Mouse (Mus musculus): ENCODE results near the gene Slc10a7.
"Not testable (repeated sequence)": the region's sequence is repeated elsewhere in the genome, so short reads cannot be mapped to it uniquely, and the experiment has no call there.

The Slc10a7 gene

GRCm38 (mm10) chr8:78509273-78510031 lies at the start of gene Slc10a7:
TSS of gene Slc10a7 (plus strand) at chr8:78509346.
- peak; percentile 79 to 85 for DNase-seq

- DNase-seq = peak; percentile 1 to 2
Measured at GRCm38 (mm10) chr8:78463941-78464340, 45.2 kb upstream of the Slc10a7 start.

GRCm38 (mm10) chr8:78467889-78468288 lies 41.3 kb upstream of the Slc10a7 start:
- DNase-seq = no peak

- DNase-seq = no peak
Measured at GRCm38 (mm10) chr8:78477051-78477829, 31.9 kb upstream of the Slc10a7 start.

- no peak for DNase-seq
Measured at GRCm38 (mm10) chr8:78489733-78490132, 19.4 kb upstream of the Slc10a7 start.

- DNase-seq = no peak
Measured at GRCm38 (mm10) chr8:78493031-78493430, 16.1 kb upstream of the Slc10a7 start.

- not testable (repeated sequence) for DNase-seq
Measured at GRCm38 (mm10) chr8:78496273-78496672, 12.9 kb upstream of the Slc10a7 start.

- no peak for DNase-seq
Measured at GRCm38 (mm10) chr8:78502706-78503105, 6.4 kb upstream of the Slc10a7 start.

GRCm38 (mm10) chr8:78507979-78508718 lies 997 bp upstream of the Slc10a7 start:
- DNase-seq = peak; percentile 51 to 52

GRCm38 (mm10) chr8:78508719-78509272 lies 350 bp upstream of the Slc10a7 start, which contains the start of gene Rbmxl1:
TSS of gene Rbmxl1 (minus strand) at chr8:78508898.
- DNase-seq = peak; percentile 87 to 88

- peak in 1 of 2 experiments; percentile 12 for DNase-seq
Measured at GRCm38 (mm10) chr8:78510094-78510493, 948 bp downstream of the Slc10a7 start.

GRCm38 (mm10) chr8:78510926-78511325 lies 1.8 kb downstream of the Slc10a7 start:
- DNase-seq = no peak

GRCm38 (mm10) chr8:78513106-78513505 lies 4.0 kb downstream of the Slc10a7 start:
- DNase-seq = no peak

GRCm38 (mm10) chr8:78514706-78515105 lies 5.6 kb downstream of the Slc10a7 start:
- DNase-seq = no peak

GRCm38 (mm10) chr8:78515132-78515531 lies 6.0 kb downstream of the Slc10a7 start:
- no peak for DNase-seq

GRCm38 (mm10) chr8:78533981-78534380 lies 24.8 kb downstream of the Slc10a7 start:
- no peak for DNase-seq

- DNase-seq = no peak
Measured at GRCm38 (mm10) chr8:78536716-78537115, 27.6 kb downstream of the Slc10a7 start.

GRCm38 (mm10) chr8:78537795-78538194 lies 28.6 kb downstream of the Slc10a7 start:
- DNase-seq = no peak

- not testable (repeated sequence) for DNase-seq
Measured at GRCm38 (mm10) chr8:78542670-78543069, 33.5 kb downstream of the Slc10a7 start.

- DNase-seq = no peak
Measured at GRCm38 (mm10) chr8:78543621-78544020, 34.5 kb downstream of the Slc10a7 start.

- no peak for DNase-seq
Measured at GRCm38 (mm10) chr8:78544545-78544944, 35.4 kb downstream of the Slc10a7 start.

GRCm38 (mm10) chr8:78545153-78545817 lies 36.1 kb downstream of the Slc10a7 start:
- not testable (repeated sequence) for DNase-seq
